Mouse (Mus musculus) frontal cortex, adult (tissue): ENCODE data around the gene Map2k1.
A peak's percentile ranks its signal among the peaks of the same experiment; 100 is the strongest.

Experiments
- ATAC-seq: cut with Nextera tagmentation; 2 replicates; pipeline ENCODE4 v1.9.2; 2017; ENCODE audit warnings: mild to moderate bottlenecking, moderate library complexity, mixed read lengths; ENCODE audit not compliant: low TSS enrichment

Gene Map2k1

DNA sequence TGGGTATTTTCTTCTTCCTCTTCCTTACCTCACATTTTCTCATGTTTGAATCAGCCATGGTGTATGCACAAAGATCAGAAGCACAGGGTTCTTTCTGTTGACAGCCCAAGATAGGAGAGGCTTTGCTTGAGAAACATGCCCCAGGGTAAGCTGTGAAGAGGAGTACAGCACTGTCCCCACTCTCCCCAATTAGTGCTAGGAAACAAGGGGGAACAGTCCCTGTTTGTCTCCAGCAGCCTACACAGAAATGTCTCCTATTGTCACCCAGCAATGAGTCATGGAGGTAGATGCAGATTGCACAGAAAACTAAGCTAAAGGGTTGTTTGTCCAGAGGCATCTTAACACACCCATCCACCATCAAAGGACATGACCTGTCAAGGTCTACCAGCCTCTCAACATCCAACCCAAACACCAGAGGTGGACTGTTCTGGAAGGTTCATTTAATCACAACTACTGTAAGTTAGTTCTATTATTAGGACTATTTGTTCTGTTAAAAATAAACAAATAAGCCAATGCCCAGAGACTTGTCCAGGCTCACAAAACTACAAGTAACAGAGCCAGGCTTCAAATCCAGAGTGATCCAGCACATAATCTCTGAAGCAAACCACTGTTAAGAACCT, 3.2 kb downstream of the Map2k1 start:
- ATAC-seq: no peak

DNA sequence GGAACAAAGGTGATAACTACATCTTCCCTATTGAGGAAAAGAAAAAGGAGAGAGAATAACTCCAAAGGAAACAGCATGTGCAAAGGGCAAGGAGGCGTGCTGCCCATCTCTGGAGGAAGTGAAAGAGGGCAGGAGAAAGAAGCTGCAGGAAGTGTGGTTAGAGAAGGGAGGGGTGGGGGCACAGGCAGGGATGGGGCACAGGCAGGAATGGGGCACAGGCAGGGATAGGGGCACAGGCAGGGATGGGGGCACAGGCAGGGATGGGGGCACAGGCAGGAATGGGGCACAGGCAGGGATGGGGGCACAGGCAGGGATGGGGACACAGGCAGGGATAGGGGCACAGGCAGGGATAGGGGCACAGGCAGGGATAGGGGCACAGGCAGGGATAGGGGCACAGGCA, 4.1 kb downstream of the Map2k1 start:
- no peak for ATAC-seq

DNA sequence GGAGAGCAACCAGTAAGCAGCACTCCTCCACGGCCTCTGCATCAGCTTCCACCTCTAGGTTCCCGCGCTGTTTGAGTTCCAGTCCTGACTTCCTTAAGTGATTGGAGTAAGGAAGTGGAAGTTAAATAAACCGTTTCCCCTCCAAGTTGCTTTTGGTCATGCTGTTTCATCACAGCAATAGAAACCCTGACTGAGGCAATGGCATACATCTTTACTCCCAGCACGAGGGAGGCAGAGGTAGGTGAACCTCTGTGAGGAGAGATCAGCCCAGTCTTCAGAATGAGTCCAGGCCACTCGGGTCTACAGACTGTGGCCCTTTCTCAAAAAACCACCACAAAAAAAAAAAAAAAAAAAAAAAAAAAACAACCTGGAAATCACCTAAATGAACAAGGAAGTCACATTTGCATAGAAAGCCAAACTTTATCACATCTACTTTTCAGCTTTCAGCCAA, 11.0 kb downstream of the Map2k1 start:
- no peak for ATAC-seq

DNA sequence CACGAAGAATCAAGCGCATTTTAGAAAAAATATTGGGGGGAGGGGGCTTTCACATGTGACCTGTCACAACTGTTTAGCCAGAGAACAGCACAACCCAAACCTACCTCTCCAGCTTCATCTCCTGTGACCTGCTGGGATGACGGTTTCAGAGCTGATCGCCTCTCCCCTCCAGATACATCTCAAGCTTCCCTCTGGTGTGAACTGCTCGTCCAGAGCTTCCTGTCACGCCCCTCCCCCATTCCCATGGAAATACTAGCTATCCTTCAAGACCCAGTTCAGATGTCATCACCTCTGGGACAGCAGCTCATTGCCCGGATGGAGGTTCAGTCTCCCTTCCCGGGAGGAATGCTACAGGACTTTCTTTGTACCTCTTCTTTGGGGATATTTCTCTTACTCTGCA, 12.8 kb downstream of the Map2k1 start:
- ATAC-seq: no peak

DNA sequence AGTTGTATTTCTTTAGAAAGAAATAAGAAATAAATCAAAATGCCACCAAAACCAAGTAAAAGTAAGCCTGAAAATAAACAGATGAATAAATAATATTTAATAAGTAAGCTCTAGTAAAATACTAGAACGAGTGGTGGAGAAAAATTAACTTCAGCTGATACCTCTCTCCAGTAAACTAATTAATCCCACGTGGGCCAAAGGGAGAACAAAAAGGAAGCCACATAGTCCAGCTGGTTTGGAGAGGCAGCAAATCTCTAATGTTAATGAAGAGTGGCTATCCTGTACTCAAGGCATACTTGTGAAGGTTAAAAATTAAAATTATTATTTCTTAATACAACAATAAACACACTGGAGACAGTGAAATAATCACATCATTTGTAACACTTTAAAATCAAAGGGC, 13.3 kb downstream of the Map2k1 start:
- no peak for ATAC-seq

DNA sequence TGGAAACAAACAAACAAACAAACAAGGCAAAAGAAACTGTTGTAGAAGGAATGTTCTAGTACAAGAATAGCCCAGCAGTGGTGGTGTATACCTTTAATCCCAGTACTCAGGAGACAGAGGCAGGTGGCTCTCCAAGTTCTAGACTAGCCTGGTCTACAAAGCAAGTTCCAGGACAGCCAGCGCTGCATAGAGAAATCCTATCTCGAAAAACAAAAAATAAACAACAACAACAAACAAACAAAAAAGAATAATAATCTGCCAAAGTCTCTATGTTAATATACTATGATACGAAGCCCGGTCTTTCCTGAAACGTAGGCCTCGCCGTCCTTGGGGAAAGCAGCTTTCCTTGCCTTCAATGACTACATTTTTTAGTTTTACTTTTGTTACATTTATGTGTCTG, 17.4 kb downstream of the Map2k1 start:
- no peak for ATAC-seq

DNA sequence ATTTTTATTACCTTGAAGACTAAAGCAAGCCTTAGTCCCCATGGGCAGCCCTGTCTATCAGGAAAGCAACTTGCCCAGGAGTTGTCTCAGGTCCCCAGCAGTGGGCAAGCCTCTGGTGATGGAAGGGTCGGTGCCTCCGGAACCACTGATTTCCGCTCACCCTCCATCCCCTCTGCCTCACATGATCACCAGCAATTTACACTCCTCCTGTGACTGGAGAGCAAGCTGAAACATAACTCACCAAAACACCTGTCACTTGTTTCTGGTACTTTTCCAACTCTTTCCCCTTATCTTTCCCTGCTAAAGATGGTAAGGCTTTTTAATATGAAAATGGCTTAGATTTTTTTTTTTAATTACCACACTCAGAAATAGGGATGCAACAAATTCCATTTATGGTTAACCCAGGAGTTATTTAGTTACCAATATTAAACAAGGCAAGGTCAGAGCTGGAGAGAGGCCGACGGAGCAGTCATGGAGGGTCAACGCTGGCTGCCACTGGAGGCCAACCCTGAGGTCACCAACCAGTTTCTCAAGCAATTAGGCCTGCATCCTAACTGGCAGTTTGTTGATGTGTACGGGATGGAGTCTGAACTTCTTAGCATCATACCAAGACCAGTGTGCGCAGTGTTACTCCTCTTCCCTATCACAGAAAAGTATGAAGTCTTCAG, 18.5 kb downstream of the Map2k1 start, which contains the start of gene Uchl4:
Uchl4 (plus strand) TSS at position 434 of the 668 bp plus-strand sequence.
- no peak for ATAC-seq

DNA sequence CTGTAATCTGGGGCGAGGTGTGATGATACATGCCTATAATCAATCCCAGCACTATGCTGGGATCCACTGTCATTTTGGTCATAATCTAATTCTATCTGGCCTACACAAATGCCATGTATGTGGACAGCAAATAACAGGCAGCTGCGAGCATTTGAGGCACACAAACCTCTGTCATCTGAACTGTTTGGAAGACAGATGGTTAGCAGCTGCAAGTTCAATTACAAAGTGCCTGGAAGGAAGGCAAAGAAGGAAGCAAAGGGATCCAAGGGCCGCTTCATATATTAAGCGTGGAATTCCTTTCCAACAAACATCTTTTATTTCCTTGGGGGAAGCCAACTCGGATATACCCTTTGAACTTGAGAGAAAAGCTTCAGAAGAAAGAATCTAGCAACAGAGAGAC, 19.8 kb downstream of the Map2k1 start:
- no peak for ATAC-seq

DNA sequence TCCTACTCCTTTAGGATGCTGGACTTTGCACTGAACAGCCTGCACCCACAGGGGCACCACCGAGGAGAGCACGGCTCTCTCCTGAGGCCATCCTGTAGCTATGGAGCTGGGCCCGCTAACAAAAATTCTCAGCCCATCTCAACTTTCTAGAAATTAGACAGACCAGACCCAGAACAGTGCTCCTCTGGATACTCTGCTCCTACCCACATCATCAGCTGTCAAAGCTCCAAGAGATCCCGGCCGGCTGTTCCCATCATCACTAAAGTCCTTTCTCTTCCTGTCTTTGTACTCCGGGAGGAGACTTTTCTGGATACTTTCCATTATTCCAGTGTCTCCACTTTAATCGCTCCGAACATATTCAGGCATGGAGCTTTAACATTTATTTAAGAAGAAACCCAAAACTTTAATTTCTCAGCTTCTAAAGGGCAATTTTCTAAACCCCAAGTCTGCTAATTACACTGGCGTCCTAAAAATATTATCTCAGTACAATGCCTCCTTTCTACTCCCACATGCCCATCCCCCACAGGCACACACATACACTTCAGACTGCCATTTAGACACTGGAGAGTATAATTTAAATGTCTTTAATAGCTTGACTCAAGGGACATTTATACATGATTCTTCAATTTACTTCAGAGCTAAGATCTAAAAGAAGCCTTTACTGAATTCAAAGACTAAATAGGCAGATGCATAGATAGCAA, 21.0 kb downstream of the Map2k1 start:
- ATAC-seq: 0 out of 2 replicates have a peak, but pooled peaks have one; percentile 18

DNA sequence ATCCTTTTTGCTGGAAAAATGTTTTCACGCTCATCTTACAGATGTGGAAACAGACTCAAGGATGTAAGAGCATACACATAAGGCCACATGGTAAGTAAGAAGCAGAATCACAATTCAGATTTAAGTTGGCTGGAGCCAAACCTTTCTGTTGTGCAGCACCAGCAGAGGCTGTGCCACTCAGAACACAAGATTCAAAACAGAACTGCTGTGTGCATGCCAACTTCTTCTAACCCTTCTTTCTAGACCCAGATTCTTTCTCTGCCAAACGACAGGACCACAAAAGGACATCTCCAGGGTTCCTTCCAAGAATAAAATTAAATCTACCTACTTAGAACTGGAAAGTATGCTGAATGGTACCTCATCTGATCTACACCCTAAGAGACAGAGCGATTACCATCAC, 21.8 kb downstream of the Map2k1 start:
- peak; percentile 62 for ATAC-seq

DNA sequence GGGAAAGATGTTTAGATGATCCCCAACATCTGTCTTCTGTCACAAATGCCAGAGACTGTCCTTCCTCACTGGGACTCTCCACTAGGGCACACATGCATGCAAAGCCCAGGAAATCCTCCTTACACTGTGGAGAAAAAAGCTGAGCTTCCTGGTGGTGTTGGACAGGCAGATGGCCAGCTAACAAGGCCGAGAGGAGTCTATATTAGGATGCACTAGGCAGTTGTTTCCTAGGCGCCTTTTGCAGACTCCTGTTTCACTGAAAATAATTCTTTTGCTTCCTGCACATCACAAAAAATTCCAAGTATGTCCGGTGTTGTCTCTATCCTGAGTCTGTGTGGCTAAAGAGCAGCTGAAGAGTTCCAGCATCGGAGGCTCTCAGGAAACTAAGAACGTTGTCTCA, 22.3 kb downstream of the Map2k1 start:
- ATAC-seq: 0 out of 2 replicates have a peak, but pooled peaks have one; percentile 22

DNA sequence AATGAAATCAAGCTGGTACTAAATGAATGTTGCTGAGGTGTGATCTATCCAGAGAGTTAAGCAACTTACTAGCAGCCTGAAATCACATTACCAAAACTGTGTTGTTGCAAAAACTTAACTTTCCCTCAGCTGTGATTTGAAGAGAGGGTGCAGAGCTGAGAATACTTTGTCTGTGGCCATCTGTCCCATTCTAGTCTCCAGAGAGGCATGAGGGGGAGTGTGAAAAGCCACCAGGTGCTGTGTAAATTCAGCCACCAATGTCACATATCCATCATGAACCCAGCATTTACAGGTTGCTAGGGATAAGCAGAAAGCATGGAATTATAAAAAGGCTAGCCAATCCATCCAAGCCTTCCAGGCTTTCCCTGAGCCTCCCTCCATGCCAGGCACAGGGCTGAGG, 24.5 kb downstream of the Map2k1 start:
- peak; percentile 55 for ATAC-seq

DNA sequence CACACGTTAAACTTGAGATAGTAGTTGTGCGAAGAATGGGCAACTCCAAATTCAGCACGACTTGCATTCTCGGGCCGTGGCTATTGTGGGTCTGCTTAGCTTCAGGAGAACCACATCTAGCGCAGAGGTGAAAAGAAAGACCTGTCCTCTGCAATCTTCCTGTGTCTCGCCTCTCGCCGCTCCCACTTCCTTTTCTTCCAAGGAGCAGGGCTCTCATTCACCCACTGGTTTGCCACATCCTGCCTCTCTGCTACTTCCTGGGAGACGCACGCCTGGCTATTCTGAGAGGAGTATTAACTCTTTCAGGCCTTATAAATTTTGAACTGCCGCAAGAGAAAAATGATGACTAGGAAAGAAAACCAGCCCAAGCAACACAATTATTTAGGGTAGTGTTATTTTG, 25.7 kb downstream of the Map2k1 start:
- ATAC-seq: no peak

DNA sequence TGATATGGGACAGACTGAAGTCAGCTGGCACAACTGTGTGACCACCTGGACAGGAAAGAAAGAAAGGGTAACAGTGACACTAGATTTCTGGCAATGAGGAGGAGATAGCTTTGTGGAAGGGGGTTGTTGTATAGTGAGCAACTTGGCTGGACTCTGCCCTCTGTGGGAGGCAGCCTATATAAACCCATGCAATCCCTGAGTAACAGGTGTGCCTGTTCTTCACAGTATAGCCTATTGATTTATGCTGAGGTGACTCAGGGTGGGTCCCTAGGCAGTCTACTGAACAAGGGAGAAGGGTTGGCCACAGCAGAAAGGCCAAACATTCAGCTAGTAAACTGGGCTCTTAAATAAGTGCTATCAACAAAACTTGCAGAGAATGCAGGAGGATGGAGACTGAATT, 27.6 kb downstream of the Map2k1 start:
- no peak for ATAC-seq

DNA sequence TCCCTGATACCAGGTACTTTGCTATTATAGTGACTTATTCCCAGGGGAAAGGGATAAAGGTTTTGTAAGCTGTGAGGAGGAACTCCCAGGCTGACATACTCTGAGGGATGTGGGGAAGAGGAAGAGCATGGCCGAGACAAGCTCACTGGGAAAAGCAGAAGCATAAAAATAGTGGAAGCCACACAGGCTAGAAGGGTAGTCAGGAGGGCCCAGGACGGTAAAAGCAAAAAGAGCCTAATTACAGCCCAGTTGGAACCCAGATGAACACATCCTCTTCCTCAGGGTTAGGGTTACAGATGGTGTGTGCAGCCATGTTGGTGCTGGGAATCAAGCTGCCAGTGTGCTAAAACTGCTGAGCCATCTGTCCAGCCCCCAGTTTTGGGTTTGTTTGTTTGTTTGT, 31.3 kb downstream of the Map2k1 start:
- ATAC-seq: 0 out of 2 replicates have a peak, but pooled peaks have one; percentile 15

DNA sequence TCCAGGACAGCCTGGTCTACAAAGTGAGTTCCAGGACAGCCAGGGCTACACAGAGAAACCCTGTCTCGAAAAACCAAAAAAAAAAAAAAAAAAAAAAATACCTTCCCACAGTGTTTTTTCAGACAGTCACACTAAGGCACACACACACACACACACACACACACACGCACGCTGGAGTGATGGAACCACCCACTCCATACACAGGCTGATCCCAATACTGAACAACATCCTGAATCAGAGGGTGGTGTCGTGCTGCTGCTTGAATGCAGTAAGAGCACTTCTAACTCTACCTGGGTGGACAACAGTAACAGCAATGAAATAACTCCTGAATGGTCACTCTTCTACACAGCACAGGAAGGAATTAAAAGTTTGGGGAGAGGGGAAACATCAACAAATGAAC, 32.0 kb downstream of the Map2k1 start:
- peak; percentile 64 for ATAC-seq

DNA sequence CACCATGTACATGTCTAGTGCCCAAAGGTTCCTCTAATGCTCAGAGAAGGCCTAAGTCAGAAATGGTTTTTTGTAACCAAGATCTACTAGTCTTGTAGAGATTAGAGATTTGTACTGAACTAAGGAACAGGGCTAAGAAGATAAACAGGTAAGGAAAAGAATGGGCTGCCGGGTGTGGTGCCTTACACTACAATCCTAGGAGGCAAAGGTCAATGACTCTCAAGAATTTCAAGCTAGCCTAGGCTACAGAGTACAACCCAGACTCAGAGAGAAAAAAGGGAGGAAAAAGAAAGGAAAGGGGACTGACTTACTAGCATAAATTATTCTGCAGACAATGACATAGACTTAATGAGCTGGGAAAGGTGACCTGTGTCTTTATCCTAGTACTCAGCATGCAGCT, 32.8 kb downstream of the Map2k1 start:
- no peak for ATAC-seq

DNA sequence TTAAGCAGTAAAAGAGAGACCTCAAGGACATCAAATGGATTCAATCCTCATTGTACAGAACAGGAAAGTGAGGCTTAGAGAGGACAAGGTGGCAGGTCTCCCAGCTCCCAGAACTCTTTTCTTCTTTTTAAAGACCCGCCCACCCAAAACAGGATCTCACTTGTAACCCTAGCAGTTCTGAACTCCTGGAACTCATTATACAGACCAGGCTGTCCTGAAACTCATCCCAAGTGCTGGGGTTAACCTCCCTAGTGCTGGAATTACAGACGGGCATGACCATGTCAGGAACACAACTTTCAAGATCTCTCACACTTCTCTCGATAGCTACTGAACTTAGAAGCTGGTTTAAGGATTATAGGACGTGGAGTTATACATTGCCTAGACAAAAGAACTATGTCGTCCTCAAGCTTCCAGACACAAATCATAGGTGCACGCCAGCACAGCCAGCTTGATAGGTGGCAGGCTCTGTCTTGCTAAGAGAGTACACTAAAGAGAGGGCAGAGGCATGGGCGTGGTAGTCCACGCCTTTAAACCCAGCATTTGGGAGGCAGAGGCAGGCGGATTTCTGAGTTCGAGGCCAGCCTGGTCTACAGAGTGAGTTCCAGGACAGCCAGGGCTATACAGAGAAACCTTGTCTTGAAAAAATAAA, 33.5 kb downstream of the Map2k1 start:
- no peak for ATAC-seq

DNA sequence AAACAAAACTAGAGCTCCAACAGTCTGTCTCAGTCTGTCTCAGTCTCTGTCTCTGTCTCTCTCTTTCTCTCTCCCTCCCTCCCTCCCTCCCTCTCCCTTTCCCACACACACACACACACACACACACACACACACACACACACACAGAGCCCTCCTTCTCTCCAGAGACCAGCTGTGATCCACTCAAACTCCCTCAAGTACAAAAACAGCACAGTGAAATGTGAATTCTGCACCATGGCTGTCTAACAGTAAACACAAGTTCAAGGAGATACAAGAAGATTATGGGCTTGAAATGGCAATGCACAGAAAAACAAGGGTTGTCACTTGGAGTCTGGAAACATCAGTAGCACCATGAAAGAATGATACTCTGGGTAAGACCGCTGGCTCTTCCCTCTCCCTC, 34.1 kb downstream of the Map2k1 start:
- ATAC-seq: no peak

DNA sequence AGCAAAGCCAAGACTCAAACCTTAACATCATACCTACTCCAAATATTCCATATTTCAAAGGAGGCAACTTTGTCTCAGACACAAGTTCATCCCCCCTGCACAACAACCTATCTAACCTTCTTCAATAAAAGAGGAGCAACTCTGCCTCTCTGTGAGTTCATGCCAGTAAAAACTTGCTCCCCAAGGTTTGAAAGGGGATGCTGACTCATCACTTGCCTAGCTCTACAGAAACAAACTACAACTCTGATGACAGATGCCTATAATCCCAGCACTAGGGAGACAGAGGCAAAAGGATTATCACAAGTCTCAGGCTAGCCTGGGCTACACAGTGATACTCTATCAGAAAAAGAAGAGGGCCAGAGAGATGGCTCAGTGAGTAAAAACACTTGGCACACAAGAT, 35.5 kb downstream of the Map2k1 start:
- no peak for ATAC-seq

DNA sequence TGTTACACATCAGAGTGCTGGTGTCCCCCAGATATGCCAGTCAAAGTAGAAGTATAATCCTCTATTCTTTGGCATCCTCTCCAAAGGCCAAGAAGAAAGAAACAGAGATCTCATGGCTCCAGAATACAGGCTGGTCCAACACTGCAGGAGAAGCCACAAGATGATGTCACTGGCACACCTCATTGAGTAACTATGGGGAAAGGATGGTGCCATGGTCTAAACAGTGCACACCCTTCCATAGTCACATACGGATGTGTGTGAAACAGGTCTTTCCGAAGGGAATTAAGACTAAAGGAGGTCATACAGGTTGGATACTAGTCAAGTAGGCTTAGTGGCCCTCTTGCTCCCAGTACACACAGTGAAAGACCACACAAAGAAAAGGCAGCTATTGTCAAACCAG, 36.8 kb downstream of the Map2k1 start:
- no peak for ATAC-seq

DNA sequence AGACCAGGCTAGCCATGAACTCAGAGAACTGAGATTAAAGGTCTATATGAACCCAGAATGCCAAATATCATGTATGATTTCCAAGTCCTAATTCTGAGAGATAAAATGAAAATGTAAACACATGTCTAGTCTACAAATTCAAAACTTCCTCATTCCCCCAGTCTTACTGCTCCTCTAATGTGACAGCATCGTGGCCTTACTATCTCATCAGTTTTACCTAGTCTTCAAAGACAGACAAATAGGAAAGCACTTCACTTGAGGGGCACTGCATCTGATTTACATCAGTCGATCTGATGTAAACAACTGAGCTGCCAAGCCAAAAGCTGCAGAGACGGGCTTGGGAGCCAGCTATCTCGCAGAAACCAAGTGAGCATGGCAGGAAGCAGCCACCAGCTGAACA, 37.3 kb downstream of the Map2k1 start:
- ATAC-seq: no peak

DNA sequence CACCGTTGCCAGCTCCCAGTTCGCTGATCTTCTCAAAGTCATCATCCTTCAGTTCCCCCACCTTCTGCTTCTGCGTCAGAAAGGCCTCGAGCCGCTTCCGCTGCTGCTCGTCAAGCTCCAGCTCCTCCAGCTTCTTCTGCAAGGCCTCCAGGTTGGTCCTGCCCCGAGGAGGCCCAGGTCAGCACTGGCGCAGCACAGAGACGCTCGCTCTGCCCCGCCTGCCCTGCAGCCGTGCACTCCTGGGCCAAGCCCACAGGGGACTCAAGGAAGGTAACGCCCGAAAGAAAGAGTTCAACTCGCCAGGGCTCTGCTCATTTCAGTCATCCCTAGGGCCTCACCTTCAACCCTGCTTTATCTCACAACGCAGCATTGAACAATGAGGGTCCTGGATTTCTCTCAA, 39.0 kb downstream of the Map2k1 start:
- ATAC-seq: no peak
